Mouse (Mus musculus): ENCODE data around the gene Fam83e.

Fam83e gene

DNA sequence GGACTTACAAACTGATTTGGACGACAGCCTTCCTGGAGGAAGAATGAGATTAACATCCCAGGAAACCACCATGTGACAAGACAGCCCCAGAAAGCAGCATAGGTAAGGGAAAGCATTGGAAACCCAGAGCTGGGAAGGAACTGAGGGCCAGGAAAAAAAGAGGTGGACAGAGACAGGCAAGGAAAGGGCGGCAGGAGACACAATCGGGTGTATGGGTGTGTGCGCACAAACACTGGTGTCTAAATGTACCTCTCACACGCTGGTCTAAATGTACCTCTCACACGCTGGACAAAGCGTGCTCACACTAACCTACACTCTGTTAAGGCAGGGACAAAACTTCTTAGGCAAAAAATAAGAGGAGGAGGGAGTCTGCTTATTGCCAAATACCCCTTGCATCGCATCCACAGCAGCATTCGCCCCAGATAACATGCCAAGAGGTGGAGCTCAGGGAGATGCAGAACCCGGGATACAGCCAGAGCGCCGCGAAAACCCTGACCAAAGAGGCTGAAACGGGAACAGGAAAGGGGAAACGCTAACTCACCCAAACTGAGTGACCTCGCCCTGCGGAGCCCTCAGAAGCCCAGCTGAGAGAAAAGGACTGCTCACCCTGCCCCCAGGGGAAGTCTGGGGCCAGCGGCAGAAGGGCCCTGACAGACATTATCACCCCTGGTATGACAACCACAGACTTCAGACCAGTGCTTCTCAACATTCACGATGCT is 5.1 kb upstream of the Fam83e start:
- peak in 1 of 2 experiments; percentile 38 for DNase-seq

DNA sequence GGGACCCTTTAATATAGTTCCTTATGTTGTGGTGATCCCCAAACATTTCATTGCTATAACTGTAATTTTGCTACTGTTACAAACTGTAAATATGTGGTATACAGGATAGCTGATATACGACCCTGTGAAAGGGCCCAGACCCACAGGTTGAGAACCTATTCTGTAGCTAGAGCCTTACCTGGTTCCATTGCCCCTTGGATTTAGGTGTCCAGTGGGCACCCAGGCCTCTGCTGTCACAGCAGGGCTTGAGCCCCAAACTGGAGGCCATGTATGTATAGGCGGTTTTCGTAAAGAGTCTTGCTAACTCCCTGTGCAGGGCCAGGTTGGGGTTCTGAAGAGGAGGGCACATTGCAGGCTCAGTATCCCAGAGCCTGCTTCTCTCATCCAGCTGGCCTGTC is 4.6 kb upstream of the Fam83e start:
- DNase-seq, result no peak

DNA sequence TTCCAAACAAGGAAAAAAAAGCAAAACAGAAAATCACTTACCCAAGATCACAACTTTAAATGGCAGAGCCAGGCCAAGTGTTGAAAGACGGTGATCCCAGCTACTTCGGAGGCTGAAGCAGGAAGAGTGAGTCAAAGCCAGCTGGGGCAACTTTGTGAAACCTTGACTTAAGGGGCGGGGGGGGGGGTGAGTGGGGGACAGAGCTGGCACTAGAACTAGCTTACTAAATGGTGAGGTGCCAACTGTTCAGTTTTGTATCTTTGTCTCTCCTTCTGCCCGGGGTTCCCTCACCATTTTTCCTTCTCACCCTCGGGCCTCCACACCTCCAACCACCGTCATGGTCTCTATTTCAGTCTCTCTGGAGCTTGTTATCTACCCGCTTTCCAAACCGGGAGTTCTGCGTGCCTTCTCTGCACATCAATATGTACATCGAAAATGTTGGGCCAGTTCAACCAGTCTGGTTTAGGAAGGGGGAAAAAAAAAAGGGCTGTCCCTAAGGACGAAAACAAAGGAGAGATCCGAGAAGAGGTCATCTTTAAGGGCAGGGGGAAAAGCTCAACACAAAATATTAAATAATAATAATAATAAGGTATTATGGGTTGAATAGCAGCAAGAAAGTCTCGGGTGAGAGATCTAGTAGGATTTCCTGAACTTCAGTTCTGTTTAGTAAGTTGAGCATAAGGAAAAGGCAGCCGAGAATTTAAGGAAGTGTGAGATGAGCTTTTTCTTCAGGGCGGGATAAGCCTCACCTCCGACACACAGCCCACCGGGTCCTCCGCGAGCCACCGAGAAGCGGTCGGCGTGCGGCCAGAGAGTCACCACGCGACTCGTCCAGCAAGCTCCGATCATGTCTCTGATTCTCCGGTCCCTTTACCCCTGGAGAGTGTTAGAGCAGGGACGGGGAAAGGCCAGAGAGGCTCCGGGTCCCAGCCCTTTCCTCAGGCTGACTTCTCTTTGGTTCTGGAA is 3.8 kb upstream of the Fam83e start:
- no peak for DNase-seq

- peak; percentile 98 for DNase-seq
Observed at GRCm38 (mm10) chr7:45717918-45718297, 3.1 kb upstream of the Fam83e start, which contains the start of gene Sphk2. TSS of gene Sphk2 (minus strand) at chr7:45718002.

GRCm38 (mm10) chr7:45718331-45718730 is 2.7 kb upstream of the Fam83e start:
- DNase-seq, result no peak

DNA sequence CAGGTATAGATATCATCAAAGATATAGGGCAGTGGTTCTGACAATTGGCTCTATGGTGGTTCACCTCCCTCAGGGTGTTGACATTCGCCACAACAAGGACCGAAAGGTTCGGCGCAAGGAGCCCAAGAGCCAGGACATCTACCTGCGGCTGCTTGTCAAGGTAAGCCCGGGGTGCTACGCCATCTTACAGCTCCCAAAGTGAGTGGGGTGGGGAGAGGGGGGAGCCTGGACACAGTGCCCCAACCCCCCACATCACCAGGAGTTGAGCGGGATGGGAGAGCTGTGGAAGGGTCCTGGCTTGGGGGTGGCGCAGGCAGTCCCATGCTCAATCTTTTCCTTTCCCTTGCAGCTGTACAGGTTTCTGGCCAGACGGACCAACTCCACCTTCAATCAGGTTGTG is 1.8 kb upstream of the Fam83e start:
- no peak for DNase-seq

DNA sequence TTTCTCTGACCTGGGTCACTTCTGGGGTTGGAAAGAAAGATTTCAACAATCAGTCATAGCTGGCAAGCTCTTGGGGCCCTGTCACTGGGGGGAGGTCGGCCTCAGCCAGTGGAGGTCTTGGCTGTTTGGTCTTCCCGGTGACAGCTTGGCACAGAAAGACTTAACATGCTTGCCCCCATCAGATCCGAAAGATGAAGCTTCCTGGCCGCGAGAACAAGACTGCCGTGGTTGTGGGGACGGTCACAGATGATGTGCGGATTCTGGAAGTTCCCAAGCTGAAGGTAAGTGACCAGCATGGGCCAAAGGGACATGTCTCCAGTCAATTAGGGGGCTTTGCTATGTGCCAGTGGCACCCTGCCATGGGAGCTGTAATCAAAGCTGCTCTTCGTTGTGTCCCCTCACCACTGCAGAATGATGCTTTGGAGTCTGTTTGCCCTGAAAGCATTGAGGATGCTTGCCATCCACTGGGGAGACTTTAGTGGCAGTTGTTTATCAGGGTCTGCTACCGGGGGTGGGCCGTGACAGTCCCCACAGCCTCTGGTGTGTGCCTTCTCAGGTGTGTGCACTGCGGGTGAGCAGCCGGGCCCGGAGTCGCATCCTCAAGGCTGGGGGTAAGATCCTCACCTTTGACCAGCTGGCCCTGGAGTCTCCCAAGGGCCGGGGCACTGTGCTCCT is 1.1 kb upstream of the Fam83e start:
- no peak for DNase-seq

DNA sequence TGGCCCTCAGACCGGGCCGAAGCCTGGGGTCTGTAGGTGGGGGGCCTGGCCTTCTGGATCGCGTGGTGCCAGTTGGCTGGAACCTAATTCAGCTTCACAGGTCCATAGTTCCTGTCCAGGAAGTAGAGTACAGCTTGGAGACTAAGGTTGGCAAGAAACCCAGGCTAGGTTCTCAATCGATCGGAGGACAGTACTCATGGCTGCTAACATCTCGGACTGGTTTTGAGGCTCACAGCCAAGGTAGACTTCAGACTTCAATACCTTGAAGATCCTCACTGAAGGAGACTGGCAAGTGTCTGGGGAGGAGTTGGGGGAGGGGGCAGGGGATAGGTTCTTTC is 191 bp downstream of the Fam83e start:
- no peak for DNase-seq

DNA sequence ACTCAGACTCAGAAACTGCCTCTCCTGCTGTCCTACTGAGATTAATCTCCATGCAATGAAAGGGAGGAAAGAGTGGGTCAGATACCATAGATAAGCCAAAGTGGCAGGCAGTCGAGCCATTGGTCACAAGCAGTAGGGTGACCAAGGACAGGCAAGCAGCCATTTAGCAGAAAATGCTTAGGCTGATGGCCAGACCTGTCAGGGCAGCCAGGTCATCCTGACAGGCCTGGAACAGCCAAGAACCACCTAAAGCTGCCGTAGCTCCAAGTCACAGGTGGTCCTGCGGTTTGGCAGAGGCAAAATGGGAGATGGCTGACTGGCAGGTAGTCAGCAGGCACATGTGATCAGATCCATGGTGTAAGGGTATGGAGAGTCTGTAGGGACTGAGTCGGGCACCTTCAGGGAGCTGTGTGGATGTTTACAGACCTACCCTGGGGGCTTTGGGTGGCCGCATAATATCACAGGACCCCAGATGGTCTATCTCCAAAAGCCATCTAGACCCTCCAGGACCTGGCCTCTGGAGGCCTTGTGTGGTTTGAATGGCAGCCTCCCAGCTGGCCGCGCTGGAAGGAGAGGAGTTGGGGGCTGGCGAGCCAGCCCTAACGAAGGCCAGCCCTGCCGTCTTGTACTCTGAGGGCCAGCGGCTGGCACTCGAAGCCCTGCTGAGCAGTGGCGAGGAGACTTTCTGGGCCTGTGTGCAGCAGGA is 783 bp downstream of the Fam83e start:
- no peak for DNase-seq

DNA sequence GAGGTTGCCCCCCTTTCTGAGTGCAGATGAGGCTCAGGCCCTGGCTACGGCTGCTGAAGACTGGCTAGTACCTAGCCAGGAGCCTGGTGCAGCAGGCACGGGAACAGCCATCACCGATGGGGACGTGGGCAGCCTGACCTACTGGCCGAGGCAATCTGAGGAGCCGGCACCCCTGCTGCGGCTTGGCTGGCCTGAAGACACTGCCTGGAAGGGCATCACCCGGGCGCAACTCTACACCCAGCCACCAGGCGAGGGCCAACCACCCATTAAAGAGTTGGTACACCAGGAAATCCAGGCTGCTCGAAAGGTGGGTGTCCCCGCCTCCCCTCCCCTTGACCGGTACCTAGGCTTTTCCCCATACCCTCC is 1.3 kb downstream of the Fam83e start:
- DNase-seq, result no peak

- DNase-seq, result no peak
Observed at GRCm38 (mm10) chr7:45723301-45723700, 2.3 kb downstream of the Fam83e start.

DNA sequence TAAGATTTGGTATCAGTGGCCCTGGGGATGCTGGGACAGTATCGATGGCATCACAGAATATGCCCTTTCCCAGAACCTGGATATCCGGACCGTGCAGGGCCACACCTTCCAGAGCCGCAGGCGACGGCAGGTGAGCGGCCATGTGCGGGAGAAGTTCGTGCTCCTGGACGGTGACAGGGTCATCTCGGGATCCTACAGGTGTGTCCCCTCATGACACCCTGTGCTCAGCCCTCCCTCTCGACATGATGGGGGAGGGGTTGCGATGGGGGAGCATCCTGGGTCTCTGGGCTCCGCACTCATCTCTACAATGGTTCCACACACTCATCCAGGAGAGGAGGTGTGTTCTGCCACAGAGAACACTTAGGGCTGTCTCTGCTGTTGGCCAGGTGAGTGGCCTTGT is 2.8 kb downstream of the Fam83e start:
- DNase-seq, result no peak

- no peak for DNase-seq
Observed at GRCm38 (mm10) chr7:45725151-45725550, 4.1 kb downstream of the Fam83e start.

DNA sequence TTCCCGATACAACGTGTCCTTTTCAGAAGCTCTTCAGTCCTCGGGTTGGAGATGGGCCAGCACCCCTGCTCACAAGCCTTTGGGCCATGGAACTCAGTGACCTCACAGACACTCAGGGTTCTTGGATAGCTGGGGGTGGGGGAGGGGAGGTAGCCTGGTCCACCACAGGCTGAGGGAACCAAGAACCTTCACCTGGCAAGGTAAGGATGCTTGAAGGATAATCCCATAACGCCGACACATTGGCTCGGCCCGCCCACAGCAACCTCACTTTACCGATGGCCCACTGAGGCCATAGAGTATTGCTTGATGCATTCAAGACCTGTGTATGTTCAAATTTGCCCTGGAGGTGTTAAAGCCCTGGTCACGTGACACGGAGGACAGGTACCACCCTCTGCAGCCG is 4.7 kb downstream of the Fam83e start, which contains the start of gene Spaca4:
TSS of gene Spaca4 (minus strand) at position 101 of the 400 bp plus-strand sequence.
- DNase-seq, result no peak

DNA sequence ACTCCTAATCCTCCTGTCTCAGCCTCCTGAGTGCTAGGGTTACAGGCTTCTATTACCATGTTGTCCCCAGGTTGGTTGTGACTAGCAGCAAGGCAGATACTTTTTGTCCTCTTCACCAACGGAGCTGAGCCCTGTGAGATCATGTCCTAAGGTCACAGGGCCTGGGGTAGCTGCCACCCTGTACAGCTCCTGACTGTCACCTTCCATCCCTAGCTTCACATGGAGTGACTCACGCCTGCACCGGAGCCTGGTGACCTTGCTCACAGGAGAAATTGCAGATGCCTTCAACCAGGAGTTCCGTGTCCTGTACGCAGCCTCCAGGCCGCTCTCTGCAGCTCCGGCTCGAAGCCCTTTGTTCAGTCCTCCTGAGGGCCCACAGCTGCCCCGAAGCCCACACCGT is 5.4 kb downstream of the Fam83e start:
- DNase-seq, result no peak

DNA sequence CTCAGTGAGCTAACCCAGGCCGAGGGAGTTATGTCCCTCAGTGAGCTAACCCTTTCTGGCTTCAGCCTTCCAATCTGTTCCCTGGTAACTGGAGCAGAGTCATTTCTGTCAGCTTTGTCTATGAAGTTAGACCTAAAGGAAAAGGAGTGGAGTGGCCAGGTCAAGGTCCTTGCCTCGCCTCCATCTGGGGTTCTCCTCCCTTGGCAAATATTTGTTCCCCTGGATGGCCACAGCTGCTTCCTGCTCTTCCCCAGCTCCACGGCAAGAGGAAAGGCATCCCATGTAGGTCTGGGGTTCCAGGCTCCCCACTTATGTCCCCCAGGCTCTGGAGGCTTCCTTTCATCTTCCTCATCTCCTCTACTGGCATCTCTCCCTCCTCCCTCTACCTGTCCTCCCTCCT is 6.6 kb downstream of the Fam83e start:
- no peak for DNase-seq

- DNase-seq, result peak in 1 of 2 experiments; percentile 63
Observed at GRCm38 (mm10) chr7:45730727-45731431, 9.9 kb downstream of the Fam83e start.

- DNase-seq, result no peak
Observed at GRCm38 (mm10) chr7:45733477-45733876, 12.5 kb downstream of the Fam83e start.

DNA sequence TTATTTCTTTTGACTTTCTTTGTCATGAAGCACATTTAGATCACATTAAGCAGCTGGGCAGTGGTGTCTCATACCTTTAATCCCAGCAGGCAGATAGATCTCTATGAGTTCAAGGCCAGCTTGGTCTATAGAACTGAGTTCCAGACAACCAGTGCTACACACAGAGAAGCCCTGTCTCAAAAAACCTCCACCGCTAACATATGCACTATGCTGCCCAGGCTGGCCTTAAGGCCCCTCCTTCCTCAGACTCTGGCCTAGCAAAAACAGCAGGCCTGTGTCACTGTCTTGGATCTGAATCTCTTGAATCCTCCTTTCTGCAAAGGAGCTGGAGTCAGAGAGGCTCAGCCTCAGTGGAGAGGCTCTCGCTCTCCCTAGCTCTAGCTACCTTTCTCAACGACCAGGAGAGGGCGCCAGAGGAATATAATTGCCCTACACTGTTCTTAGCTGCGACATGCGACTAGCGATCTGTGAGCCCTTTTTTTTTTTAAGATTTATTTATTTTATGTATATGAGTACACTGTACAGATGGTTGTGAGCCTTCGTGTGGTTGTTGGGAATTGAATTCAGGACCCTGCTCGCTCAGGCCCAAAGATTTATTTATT is 18.3 kb downstream of the Fam83e start:
- DNase-seq, result peak; percentile 74 to 86

- DNase-seq, result no peak
Observed at GRCm38 (mm10) chr7:45739820-45740219, 18.8 kb downstream of the Fam83e start.

- no peak for DNase-seq
Observed at GRCm38 (mm10) chr7:45741308-45741707, 20.3 kb downstream of the Fam83e start.

DNA sequence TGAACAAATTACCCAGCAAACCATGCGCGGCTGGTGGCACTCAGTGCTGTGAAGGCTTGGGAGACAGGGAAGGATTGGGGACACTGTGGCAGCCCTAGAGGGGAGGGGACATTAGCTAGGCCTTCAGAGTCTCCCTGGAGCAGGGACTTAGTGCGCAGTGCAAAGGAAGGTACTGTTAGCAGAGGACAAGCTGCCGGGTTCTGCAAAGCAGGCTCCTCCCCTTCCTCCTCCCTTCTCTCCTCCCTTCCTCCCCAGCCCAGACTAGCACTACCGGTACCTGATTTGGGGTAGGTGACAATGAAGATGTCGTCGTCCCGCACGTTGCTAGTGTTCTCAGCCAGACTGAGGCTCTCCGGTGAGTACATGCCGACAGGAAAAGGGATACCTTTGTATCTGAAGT is 20.8 kb downstream of the Fam83e start:
- peak; percentile 44 to 47 for DNase-seq

Data from lung, adult 18-20 months (tissue).